Mouse (Mus musculus): Measurements from ENCODE around the gene Tmigd1.

Tmigd1 gene

DNA sequence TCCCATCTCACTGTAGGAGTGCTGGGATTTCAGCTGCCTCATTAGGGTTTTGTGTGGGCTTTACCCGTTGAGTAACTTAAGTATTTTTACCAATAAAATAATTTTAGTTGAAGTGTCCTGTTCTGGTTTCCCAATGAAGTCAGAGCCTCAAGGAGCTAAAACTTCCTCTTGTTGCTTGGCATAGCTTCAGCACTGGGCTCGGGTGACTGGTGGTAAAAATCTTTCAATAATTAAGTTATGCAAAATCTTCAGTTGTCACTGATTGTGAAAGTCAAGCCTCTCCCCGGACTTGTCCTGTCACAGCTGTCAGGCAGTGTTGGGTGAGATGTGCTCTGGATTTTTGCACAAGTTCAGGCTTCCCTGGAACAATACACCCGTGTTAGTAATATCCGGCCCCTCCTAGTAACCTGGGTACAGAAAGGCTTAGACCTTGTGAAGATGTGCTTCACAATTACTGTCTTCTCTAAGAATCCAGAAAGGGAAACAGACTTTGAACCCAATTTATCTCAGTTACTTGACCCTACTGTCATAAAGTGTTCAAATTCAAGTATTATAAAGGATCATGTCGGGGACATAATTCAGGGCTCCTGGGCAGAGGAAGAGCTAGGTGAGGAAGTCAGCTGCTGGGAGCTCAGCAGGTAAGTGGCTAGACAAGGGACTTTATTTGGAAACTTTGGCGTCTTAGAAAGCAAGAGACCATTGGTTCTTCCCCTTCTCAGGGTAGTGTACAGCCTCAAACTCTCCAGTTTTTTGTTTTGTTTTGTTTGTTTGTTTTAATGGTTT, at the start of gene Tmigd1:
Gene Tmigd1 (plus strand): TSS at position 581 of the 783 bp plus-strand sequence.
- no peak for DNase-seq (ENCODE audit: low read depth)

DNA sequence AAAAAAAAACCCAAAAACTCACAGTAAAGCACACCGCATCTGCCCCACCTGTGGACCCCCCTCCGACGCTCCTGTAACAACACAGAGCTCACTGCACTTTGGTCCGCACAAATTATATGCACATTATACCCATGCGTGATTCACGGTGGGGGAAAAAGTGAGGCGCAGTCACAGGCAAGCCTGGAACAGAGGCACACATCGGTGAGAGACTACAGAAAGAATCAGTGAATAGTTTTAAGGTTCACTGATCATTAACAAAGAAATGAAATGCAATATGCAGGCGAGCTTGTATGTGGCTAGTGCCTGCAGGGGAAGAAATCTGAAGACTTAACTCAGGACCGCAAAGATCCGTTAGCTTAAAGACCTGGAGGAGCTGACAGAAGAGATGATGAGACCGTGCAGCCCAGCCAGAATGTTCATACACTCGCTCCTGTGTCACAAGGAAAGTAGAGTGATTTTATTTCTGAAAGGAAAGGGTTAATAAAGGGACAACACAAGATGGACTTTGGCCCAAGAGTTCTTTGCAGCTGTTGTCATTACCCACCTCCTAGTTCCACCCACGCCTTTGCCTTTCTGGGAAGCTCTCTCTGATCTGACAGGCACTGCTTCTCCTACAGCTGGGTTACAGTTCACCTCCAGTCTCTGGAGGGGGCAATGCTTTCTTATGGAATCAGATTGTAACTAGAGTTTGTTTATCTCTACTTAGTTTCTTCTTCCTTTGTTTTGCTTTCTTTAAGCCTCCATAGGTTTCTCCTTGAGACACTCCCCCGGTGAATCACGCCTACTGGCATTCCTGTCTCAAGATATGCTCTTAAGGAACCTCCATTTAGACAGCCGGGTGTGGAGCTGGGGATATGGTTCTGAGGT, 47.3 kb upstream of the Tmigd1 start:
- DNase-seq (ENCODE audit: low read depth), result peak; percentile 66

GRCm38 (mm10) chr11:76856601-76857000, 45.4 kb upstream of the Tmigd1 start:
- no peak for DNase-seq (ENCODE audit: low read depth)

DNA sequence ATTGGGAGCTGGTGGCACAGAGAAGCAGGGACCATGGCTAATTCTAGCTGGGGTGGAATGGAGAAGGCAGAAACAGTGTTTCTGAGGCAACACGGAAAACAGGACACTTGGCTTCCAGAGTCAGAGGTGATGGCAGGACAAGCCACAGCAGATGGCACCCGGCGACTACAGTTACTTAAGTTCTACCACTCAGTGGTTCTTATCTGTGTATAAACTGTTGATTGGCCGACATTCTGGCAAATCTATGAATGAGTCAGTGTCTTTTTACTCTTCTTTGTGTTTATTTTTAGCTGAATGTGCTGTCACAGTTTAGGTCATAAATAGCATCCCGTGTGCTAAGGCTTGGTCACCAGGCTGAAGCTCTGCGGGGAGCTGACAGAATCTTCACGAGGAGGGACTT, 44.8 kb upstream of the Tmigd1 start:
- DNase-seq (ENCODE audit: low read depth), result peak; percentile 49

DNA sequence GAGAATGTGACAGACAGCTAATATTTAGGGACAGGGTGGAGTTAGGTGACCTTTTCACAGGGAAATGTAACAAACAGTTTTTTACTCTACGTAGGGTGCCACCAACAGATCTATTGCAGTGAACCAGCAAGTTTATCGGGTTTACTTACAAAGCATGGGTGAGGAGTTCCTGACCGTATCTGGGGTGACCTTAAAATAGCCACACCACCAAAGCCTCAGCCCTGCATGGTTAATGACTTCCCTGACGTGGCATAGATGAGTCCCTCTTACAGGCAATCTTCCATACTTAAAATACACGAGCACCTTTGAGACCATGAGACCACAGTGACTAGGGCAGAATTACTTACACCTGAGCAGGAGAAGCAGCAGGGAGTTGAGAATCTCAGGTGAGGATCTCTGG, 43.2 kb upstream of the Tmigd1 start:
- DNase-seq (ENCODE audit: low read depth), result no peak

GRCm38 (mm10) chr11:76859261-76859660, 42.7 kb upstream of the Tmigd1 start:
- no peak for DNase-seq (ENCODE audit: low read depth)

DNA sequence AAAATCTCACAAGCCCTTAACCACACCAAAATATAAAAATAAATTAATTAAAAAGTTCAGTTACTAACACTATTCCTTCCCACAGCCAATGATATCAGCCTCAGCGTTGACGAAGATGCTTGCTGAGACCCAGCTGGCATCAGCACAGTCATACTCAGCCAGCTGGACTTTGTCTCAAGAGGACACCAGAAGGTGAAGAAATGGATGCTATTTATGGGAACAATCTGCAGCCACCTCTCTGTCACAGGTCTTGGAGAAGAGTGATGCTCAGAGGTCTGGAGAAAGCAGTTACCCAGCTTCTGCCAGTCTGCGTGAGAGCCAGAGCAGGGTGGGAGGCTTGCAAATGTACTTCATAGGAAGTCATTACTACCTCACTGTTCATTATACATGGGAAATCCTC, 40.8 kb upstream of the Tmigd1 start:
- DNase-seq (ENCODE audit: low read depth), result no peak

GRCm38 (mm10) chr11:76872556-76873234, 29.3 kb upstream of the Tmigd1 start:
- DNase-seq (ENCODE audit: low read depth), result no peak

DNA sequence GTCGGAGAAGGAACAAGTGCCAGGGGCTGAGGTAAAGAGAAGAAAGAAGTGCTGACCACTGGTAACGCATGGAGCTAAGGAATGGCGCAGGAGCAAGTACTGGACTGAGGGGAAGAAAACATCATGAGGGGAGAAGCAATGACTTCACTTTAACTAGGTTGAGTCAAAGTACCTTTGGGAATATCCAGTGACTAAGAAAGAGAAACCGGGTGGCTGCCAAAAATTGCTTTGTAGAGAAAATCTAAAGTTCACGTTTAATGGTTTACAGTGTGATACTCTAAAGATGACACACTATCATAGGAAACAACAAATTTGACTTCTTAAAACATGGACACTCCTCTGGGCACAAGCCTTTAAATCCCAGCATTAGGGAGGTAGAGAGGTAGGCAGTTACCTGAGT, 28.1 kb upstream of the Tmigd1 start:
- peak; percentile 75 for DNase-seq (ENCODE audit: low read depth)

DNA sequence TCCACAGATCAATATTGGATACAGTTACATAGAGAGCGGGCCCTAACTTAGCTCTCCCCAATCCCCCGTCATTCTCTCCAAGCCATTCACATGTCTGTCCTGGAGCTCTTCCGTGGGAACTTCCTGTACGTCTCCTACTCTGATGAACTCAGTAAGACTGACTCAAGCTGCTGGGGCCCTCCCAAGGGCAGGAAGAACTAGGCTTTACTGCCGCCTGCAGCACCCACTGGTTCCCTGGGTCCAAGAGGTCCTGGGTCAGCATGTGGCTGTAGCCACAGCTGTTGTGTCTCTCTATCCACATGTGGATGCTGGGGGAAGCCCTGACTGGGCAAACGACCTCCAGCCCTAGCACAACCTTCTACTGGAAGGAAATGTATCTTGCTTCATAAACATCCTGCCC, 27.2 kb upstream of the Tmigd1 start:
- no peak for DNase-seq (ENCODE audit: low read depth)

DNA sequence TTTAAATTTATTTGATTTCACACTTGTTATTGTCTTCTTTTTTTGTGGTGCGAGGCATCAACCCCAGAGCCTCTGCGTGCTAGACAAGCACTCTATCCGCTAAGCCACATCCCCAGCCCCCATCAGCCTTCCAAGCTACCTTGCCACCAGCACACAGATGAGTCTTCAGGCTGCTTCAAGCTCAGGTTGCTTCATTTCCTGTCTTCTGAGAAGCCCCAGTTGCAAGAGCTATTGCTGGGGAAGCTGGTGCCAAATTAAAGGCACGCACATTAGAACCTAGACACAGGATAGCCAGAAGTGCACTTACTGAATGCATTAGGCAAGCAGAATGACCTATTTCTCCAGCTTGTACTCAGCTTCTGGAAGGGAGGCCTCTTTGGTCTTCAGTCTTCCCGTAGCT, 22.1 kb upstream of the Tmigd1 start:
- DNase-seq (ENCODE audit: low read depth), result no peak

DNA sequence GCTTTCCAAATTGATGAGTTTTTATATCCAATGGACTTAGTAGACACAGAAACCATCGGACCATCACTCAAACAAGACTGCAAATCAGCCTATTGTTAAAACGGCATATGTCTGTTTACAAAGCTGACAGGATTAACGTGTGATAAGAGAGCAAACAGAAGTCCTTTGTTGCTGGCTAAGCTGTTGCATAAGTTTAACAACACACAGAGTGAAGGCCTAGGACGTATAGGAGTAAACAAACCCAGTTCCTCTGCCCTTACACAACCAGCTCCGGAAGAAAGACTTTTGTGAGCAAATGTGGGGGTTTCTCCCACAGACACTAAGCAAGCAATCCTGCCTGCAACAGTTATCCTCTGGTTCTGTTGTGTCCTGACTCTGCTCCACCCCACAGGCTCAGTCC, 17.5 kb upstream of the Tmigd1 start:
- no peak for DNase-seq (ENCODE audit: low read depth)

DNA sequence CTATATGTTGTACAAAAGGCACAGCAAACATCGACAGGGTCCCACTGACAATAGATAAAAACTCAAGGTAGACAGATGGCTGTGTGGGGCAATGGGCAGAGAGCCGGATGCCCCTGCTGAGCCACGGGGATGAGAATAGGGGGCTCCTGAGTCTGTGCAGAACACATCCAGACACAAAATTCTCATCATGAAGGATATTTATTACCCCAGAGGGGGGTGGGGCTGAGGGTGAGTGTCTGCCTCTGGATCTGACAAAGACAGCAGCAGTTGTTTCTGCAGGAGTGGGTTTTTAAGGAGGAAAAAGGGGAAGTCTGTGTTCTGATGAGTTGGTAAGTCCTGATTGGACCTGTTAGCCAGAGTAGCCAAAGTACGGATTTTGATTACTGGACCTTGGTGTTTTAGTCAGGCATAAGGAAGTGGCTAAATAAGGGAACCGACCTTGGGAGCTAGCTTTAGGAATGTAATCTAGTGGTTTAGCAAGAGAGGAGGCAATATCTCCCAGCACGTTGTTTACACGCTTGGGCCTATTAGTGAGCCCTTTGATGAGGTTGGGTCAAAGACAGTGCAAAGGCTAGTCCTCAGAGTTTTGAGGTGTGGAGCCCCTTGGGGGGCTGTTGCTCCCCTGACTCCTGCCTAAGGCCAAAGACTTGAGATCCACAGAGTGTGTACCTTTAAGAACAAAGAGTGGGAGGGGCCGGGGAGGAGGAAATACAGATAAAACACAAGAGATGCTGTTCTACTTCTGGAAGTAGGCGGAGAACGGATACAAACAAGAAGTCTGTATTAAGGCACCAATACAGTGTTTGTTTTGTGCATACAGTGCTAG, 12.4 kb upstream of the Tmigd1 start:
- DNase-seq (ENCODE audit: low read depth), result no peak

DNA sequence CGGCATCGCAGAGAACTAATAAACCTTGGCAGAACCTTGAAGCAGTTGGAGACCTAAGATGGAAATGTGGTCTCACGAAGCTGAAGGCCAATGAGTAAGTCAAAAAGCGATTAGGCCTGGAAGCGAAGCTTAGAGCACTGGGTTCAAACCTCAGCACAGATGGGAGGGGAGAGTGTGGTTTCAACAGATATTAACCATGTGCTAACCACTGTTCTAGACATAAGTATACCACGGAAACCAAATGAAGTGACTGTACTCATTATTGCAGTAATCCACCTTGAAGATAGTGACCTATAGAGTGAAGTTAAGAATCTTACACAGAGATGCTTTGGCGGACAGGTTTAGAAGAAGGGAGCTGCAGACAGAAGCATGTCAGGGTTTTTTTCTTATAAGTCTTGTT, 10.8 kb upstream of the Tmigd1 start:
- no peak for DNase-seq (ENCODE audit: low read depth)

GRCm38 (mm10) chr11:76891738-76892349, 10.1 kb upstream of the Tmigd1 start:
- DNase-seq (ENCODE audit: low read depth), result no peak

- no peak for DNase-seq (ENCODE audit: low read depth)
These were observed 9.0 kb upstream of the Tmigd1 start for GRCm38 (mm10) chr11:76892972-76893371.

DNA sequence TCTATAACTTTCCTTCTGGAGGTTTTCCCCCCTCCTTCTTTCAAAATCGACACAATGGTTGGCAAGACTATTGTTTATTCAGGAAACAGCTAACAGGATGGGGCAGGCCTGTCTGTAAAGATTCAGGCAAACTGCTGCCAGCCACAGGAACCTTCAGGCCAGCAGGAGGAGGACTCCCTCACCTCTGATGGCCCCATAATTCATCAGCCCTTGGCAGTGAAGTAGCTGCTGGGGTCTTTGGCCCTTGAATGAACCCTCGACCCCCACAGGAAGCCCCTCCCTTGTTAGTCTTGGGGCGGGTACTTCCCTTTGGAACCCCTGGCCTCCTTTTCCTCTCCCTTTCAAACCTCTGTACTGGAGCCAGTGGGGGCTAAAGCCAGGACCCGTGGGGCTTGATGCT, 8.4 kb upstream of the Tmigd1 start:
- DNase-seq (ENCODE audit: low read depth), result no peak

DNA sequence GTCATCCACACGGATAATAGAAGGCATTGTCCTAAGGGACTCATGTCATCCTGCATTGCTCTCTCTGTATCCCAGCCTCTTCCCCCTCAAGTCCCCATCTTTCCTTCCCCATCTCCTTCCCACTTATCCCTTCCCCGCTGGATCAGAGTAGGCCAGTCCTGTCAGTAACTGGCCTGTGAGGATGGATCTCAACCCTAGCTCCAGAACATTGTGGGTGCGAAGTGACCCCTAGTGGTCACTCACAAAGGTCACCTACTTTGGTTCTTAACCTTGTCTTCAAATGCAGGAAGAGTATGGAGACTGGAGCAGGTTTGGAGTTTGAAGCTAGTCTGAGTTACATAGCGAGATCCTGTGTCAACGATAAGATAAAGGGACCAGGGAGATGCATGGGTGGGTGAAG, 7.7 kb upstream of the Tmigd1 start:
- peak; percentile 88 for DNase-seq (ENCODE audit: low read depth)

- DNase-seq (ENCODE audit: low read depth), result no peak
These were observed 5.6 kb upstream of the Tmigd1 start for GRCm38 (mm10) chr11:76896360-76896759.

DNA sequence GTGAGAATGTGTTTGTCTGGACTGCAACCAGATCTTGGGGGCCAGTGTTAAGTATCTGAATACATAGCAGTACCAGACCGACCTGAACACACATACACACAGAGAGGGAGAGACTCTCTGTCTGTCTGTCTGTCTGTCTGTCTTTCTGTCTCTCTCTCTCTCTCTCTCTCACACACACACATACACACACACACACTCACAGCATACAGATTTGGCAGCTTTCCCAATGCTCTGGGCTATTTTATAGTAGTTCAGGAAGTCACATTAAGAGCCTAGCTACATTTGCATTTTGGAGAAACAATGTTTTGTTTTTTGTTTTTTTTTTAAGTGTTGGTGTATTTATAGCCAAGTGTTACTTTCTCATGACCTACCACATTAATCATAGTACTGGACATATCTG, 4.8 kb upstream of the Tmigd1 start:
- peak; percentile 48 for DNase-seq (ENCODE audit: low read depth)

DNA sequence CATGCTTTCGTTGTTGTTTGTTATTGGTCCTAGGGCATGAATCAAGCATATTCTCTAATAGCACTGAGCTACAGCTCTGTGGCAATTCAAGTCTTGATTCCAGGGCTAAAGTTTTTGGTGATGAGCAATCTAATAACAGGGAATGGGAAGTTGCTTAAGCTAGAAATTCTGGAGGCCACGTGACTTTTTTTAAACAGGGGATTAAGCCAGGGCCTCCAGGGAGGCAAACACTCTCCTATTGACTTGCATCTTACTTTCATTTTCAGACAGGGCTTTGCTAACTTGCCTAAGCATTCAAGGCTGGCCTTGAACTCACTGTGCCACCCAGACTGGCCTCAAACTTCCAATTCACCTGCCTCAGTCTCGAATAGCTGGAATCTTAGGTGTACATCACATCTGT, 4.1 kb upstream of the Tmigd1 start:
- DNase-seq (ENCODE audit: low read depth), result peak; percentile 88

All from NIH3T3 (cell line).